Mouse (Mus musculus) ovary, adult 2 months (tissue): ENCODE results near the gene Hcn1. TPM values are rescaled to one million over a fixed set of nuclear protein-coding genes. Genes with fewer than 3 reads are reported as not detected.

Source experiments
- polyA plus RNA-seq: library from polyadenylated mRNA; depleted of rRNA; stranded (reverse); fragments of >200 nt; gene quantifications from 2 replicates; pipeline ENCODE4 v1.2.3, GENCODE M21; 2012; rRNA removed

Gene Hcn1
- polyA plus RNA-seq, result 0.62 and 0.70 TPM in 2 replicates

DNA sequence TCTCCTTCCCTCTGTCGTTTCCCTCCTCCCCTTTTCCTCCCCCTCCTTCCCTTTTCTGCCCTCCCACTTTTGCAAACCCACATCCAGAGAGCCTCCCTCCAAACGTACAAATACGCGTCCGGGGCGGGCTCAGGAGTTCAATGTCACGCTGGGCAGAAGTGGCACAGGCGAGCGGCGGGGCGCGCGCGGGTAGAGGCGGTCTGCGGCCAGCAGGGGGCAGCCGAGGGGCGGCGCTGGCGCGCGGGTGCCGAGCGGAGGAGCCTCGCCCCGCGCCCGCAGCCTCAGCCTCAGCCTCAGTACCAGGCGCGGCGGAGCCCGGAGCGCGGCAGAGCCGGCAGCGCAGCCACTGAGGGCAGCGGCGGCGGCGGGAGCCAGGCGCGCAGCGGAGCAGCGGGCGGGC is at the start of gene Hcn1:
TSS of gene Hcn1 (plus strand) at position 140 of the 400 bp plus-strand sequence.

